ENCODE assay signal across 8 mouse cellular contexts in the genomic region with DNA sequence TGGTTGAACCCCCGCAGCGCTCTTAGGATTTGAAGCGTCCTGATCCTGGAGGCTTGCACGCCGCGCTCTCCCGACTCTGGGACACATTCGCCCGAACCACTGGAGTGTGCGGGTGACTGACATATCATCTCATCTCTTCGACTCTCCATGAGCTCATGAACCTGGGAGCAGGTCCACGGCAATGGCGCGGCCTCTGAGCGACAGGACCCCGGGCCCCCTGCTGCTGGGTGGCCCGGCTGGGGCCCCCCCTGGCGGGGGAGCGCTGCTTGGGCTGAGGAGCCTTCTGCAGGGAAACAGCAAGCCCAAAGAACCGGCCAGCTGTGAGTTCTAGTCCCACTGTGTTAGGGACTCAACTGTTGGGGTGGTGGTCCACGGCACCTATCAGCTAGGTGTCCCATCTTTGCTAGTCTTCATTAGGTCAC. TPM values are rescaled to one million over a fixed set of nuclear protein-coding genes. Genes with fewer than 3 reads are reported as not detected.
DNase-seq lines count a peak whose midpoint lies in the region; ATAC-seq and TF ChIP-seq lines count a peak whose summit lies in the region.

No protein-coding gene starts in this region.

- H3K4me1 ChIP-seq in kidney, embryonic 16.5 days (ENCODE audit: insufficient read depth, low read length) = peaks cover 56% of the 10 kb centered on the region
- peaks cover 68% of the 10 kb centered on the region for H3K4me1 ChIP-seq in embryonic facial prominence, embryonic 13.5 days
- H3K4me1 ChIP-seq in intestine, postnatal 0 days (replicated peaks; ENCODE audit: control insufficient read depth, insufficient read depth, low read length) = peaks cover 31% of the 10 kb centered on the region
- peaks cover 75% of the 10 kb centered on the region for H3K4me1 ChIP-seq in neural tube, embryonic 12.5 days

- H3K9ac ChIP-seq in kidney, embryonic 16.5 days (replicated peaks; ENCODE audit: low read length) = peak overlapping the region; percentile 89
- peak overlapping the region; percentile 91 for H3K9ac ChIP-seq in embryonic facial prominence, embryonic 13.5 days
- H3K9ac ChIP-seq in intestine, postnatal 0 days (ENCODE audit: low read depth, low read length) = peak overlapping the region; percentile 84
- H3K9ac ChIP-seq in neural tube, embryonic 12.5 days = peak overlapping the region; percentile 56; the same call in 1 of the 2 replicates

- peak overlapping the region; percentile 83 for H3K27ac ChIP-seq in kidney, embryonic 16.5 days (ENCODE audit: low read length)
- H3K27ac ChIP-seq in embryonic facial prominence, embryonic 13.5 days = peak overlapping the region; percentile 90
- H3K27ac ChIP-seq in intestine, postnatal 0 days (ENCODE audit: low read depth, low read length) = peak overlapping the region; percentile 98
- H3K27ac ChIP-seq in neural tube, embryonic 12.5 days = peak overlapping the region; percentile 42

- ATAC-seq in kidney, embryonic 16.5 days (ENCODE audit: low FRiP score, low TSS enrichment) = no peak; the same call in none of the 2 replicates
- ATAC-seq in embryonic facial prominence, embryonic 13.5 days (ENCODE audit: insufficient number of reproducible peaks, insufficient read depth, low FRiP score, low TSS enrichment, low read depth) = no peak
- ATAC-seq in intestine, postnatal 0 days = no peak
- 0 out of 2 replicates have a peak, but pooled peaks have one; percentile 0 for ATAC-seq in neural tube, embryonic 12.5 days (ENCODE audit: low FRiP score, low read depth)

- peak overlapping the region; percentile 94 for H3K4me2 ChIP-seq in kidney, embryonic 16.5 days (replicated peaks; ENCODE audit: low read depth, low read length)
- H3K4me2 ChIP-seq in embryonic facial prominence, embryonic 13.5 days = peak overlapping the region; percentile 97
- H3K4me2 ChIP-seq in intestine, postnatal 0 days (replicated peaks; ENCODE audit: low read depth) = peak overlapping the region; percentile 95
- H3K4me2 ChIP-seq in neural tube, embryonic 12.5 days (replicated peaks) = peak overlapping the region; percentile 91

- DNase-seq in kidney, postnatal 10 days = no peak
- no peak for DNase-seq in adipocyte (ENCODE audit: low spot score)
- no peak for DNase-seq in embryo, embryonic 10 days (ENCODE audit: low spot score)
- no peak for DNase-seq in adrenal gland, postnatal 25 days

- WGBS in kidney, embryonic 16.5 days = under 1% methylated on average over 21 of the region's 21 CpGs
- WGBS in embryonic facial prominence, embryonic 13.5 days = under 1% methylated on average over 21 of the region's 21 CpGs
- under 1% methylated on average over 21 of the region's 21 CpGs for WGBS in intestine, postnatal 0 days
- 0% methylated on average over 21 of the region's 21 CpGs for whole genome bisulfite sequencing in neural tube, embryonic 12.5 days

- peaks cover 1% of the 10 kb centered on the region; the same call in 1 of the 2 replicates for H3K27me3 ChIP-seq in kidney, embryonic 16.5 days (ENCODE audit: insufficient read depth, low read length)
- peaks cover 2% of the 10 kb centered on the region for H3K27me3 ChIP-seq in embryonic facial prominence, embryonic 13.5 days
- H3K27me3 ChIP-seq in intestine, postnatal 0 days (replicated peaks; ENCODE audit: control insufficient read depth, insufficient read depth, low read length) = peaks cover 2% of the 10 kb centered on the region; the same call in 1 of the 2 replicates
- peaks cover 3% of the 10 kb centered on the region; the same call in 1 of the 2 replicates for H3K27me3 ChIP-seq in neural tube, embryonic 12.5 days (replicated peaks)

- H3K9me3 ChIP-seq in kidney, embryonic 16.5 days (ENCODE audit: low read length) = no peaks in the 10 kb centered on the region
- no peaks in the 10 kb centered on the region for H3K9me3 ChIP-seq in embryonic facial prominence, embryonic 13.5 days
- no peaks in the 10 kb centered on the region for H3K9me3 ChIP-seq in intestine, postnatal 0 days (ENCODE audit: control insufficient read depth)
- no peaks in the 10 kb centered on the region for H3K9me3 ChIP-seq in neural tube, embryonic 12.5 days

- TF ChIP-seq CTCF in intestine, postnatal 0 days (IDR thresholded peaks at IDR 0.05; ENCODE audit: low read depth) = peak; percentile 38; the same call in 1 of the 2 replicates

- H3K36me3 ChIP-seq in kidney, embryonic 16.5 days (ENCODE audit: insufficient read depth, low read length) = peaks cover 4% of the 10 kb centered on the region
- peaks cover 16% of the 10 kb centered on the region for H3K36me3 ChIP-seq in embryonic facial prominence, embryonic 13.5 days
- H3K36me3 ChIP-seq in intestine, postnatal 0 days (ENCODE audit: control insufficient read depth, insufficient read depth) = peaks cover 6% of the 10 kb centered on the region; the same call in 1 of the 2 replicates
- H3K36me3 ChIP-seq in neural tube, embryonic 12.5 days = peaks cover 5% of the 10 kb centered on the region

- H3K4me3 ChIP-seq in kidney, embryonic 16.5 days (ENCODE audit: low read length) = peak overlapping the region; percentile 71
- H3K4me3 ChIP-seq in embryonic facial prominence, embryonic 13.5 days = peak overlapping the region; percentile 71
- peak overlapping the region; percentile 56 for H3K4me3 ChIP-seq in intestine, postnatal 0 days (ENCODE audit: low read depth, low read length)
- peak overlapping the region; percentile 48 for H3K4me3 ChIP-seq in neural tube, embryonic 12.5 days

RNA-seq across cellular contexts. Expression of a gene that starts 0.6 kb away (rescaled TPM):
- polyA plus RNA-seq in kidney, embryonic 16.5 days (2015; fragmentation: Nextera tagmentation; extraction: Ambion mirVana) = 4.1 and 4.3 TPM in 2 replicates
- polyA plus RNA-seq in embryonic facial prominence, embryonic 13.5 days (2015; fragmentation: Nextera tagmentation; extraction: Ambion mirVana) = 7.8 and 10.2 TPM in 2 replicates
- polyA plus RNA-seq in intestine, postnatal 0 days (2015; fragmentation: Nextera tagmentation; extraction: Ambion mirVana) = 6.9 and 8.6 TPM in 2 replicates
- polyA plus RNA-seq in neural tube, embryonic 12.5 days (2016; fragmentation: Nextera tagmentation; extraction: Ambion mirVana) = 4.1 TPM in 2 replicates
- 282 and 444 TPM in 2 replicates for total RNA-seq in adrenal gland, postnatal 25 days (2021)

RNA-seq across cellular contexts. Expression of a gene that starts 5.8 kb away (rescaled TPM):
- polyA plus RNA-seq in kidney, embryonic 16.5 days (2015; fragmentation: Nextera tagmentation; extraction: Ambion mirVana) = 10.7 and 11.6 TPM in 2 replicates
- polyA plus RNA-seq in embryonic facial prominence, embryonic 13.5 days (2015; fragmentation: Nextera tagmentation; extraction: Ambion mirVana) = 15.2 and 17.3 TPM in 2 replicates
- polyA plus RNA-seq in intestine, postnatal 0 days (2015; fragmentation: Nextera tagmentation; extraction: Ambion mirVana) = 2.1 and 2.7 TPM in 2 replicates
- polyA plus RNA-seq in neural tube, embryonic 12.5 days (2016; fragmentation: Nextera tagmentation; extraction: Ambion mirVana) = 35.5 and 36.6 TPM in 2 replicates
- 15.7 and 15.8 TPM in 2 replicates for total RNA-seq in adrenal gland, postnatal 25 days (2021)

RNA-seq across cellular contexts. Expression of a gene that starts 9.8 kb away (rescaled TPM):
- polyA plus RNA-seq in kidney, embryonic 16.5 days (2015; fragmentation: Nextera tagmentation; extraction: Ambion mirVana) = 1,042 and 1,047 TPM in 2 replicates
- polyA plus RNA-seq in embryonic facial prominence, embryonic 13.5 days (2015; fragmentation: Nextera tagmentation; extraction: Ambion mirVana) = 936 and 1,128 TPM in 2 replicates
- 708 and 740 TPM in 2 replicates for polyA plus RNA-seq in intestine, postnatal 0 days (2015; fragmentation: Nextera tagmentation; extraction: Ambion mirVana)
- 665 and 700 TPM in 2 replicates for polyA plus RNA-seq in neural tube, embryonic 12.5 days (2016; fragmentation: Nextera tagmentation; extraction: Ambion mirVana)
- total RNA-seq in adrenal gland, postnatal 25 days (2021) = 964 and 1,249 TPM in 2 replicates

RNA-seq across cellular contexts. Expression of a gene that starts 11.3 kb away (rescaled TPM):
- polyA plus RNA-seq in kidney, embryonic 16.5 days (2015; fragmentation: Nextera tagmentation; extraction: Ambion mirVana) = 0.22 and 0.24 TPM in 2 replicates
- polyA plus RNA-seq in embryonic facial prominence, embryonic 13.5 days (2015; fragmentation: Nextera tagmentation; extraction: Ambion mirVana) = 6.3 and 6.8 TPM in 2 replicates
- 0.08 and 0.25 TPM in 2 replicates for polyA plus RNA-seq in intestine, postnatal 0 days (2015; fragmentation: Nextera tagmentation; extraction: Ambion mirVana)
- polyA plus RNA-seq in neural tube, embryonic 12.5 days (2016; fragmentation: Nextera tagmentation; extraction: Ambion mirVana) = 1.0 and 1.2 TPM in 2 replicates
- total RNA-seq in adrenal gland, postnatal 25 days (2021) = 0.39 TPM in 1 of 2 replicates, not detected in the other

RNA-seq across cellular contexts. Expression of a gene that starts 12.3 kb away (rescaled TPM):
- polyA plus RNA-seq in kidney, embryonic 16.5 days (2015; fragmentation: Nextera tagmentation; extraction: Ambion mirVana) = 36.2 and 36.7 TPM in 2 replicates
- 34.4 and 34.9 TPM in 2 replicates for polyA plus RNA-seq in embryonic facial prominence, embryonic 13.5 days (2015; fragmentation: Nextera tagmentation; extraction: Ambion mirVana)
- 55.1 and 55.9 TPM in 2 replicates for polyA plus RNA-seq in intestine, postnatal 0 days (2015; fragmentation: Nextera tagmentation; extraction: Ambion mirVana)
- polyA plus RNA-seq in neural tube, embryonic 12.5 days (2016; fragmentation: Nextera tagmentation; extraction: Ambion mirVana) = 28.0 and 29.0 TPM in 2 replicates
- 38.2 and 42.0 TPM in 2 replicates for total RNA-seq in adrenal gland, postnatal 25 days (2021)

Comparison
In these comparisons a context has a peak if more than half of its experiments do, and no peak if none do; other contexts are left out.
1. H3K27ac ChIP-seq: peak in every context shown above with its lines; median percentile 98 in intestine, postnatal 0 days; 90 in embryonic facial prominence, embryonic 13.5 days; 83 in kidney, embryonic 16.5 days; 42 in neural tube, embryonic 12.5 days.